In genomic region chr13:68372631-68373030, GRCm38 (mm10) we compare ENCODE assay signal across 7 mouse cellular contexts.
DNase-seq lines count a peak whose midpoint lies in the region; ATAC-seq and TF ChIP-seq lines count a peak whose summit lies in the region.
"Not testable (repeated sequence)": the region's sequence is repeated elsewhere in the genome, so short reads cannot be mapped to it uniquely, and the experiment has no call there.

No protein-coding gene starts in this region.

- ATAC-seq in kidney, postnatal 0 days (replicated peaks; ENCODE audit: low FRiP score, low read depth), result not testable (repeated sequence)

- H3K9ac ChIP-seq in kidney, postnatal 0 days (ENCODE audit: low read depth, low read length), result not testable (repeated sequence)

- not testable (repeated sequence) for H3K4me2 ChIP-seq in kidney, postnatal 0 days (ENCODE audit: low read length)

- H3K27ac ChIP-seq in kidney, postnatal 0 days; left cerebral cortex, adult 2 months: not testable (repeated sequence)

- H3K4me1 ChIP-seq in kidney, postnatal 0 days (replicated peaks; ENCODE audit: insufficient read depth, low read length), result not testable (repeated sequence)

- H3K36me3 ChIP-seq in kidney, postnatal 0 days (ENCODE audit: insufficient read depth, low read length), result not testable (repeated sequence)

- WGBS in kidney, postnatal 0 days, result 70% methylated on average over 4 of the region's 6 CpGs

- H3K4me3 ChIP-seq in kidney, postnatal 0 days (replicated peaks; ENCODE audit: low read depth, low read length); left cerebral cortex, adult 2 months: not testable (repeated sequence)

- not testable (repeated sequence) for H3K27me3 ChIP-seq in kidney, postnatal 0 days (ENCODE audit: insufficient read depth, low read length)

- DNase-seq in adrenal gland, postnatal 14 days, result peak; percentile 5
- DNase-seq in frontal cortex, postnatal 36 days (ENCODE audit: low spot score in 2 of 2), result peak; percentile 6 to 17
- DNase-seq in kidney, postnatal 0 days (ENCODE audit: low spot score), result not testable (repeated sequence)
- peak; percentile 17 for DNase-seq in layer of hippocampus, adult 9-10 months (ENCODE audit: low spot score)
- peak; percentile 9 to 48 for DNase-seq in left cerebral cortex, adult 2 months (ENCODE audit: extremely low spot score in 1 of 2, low spot score in 2 of 2)
- DNase-seq in right cerebral cortex, adult 18-20 months, result peak; percentile 3
- DNase-seq in right cerebral cortex, postnatal 4 days, result peak; percentile 6

- TF ChIP-seq CTCF in kidney, postnatal 0 days (IDR thresholded peaks at IDR 0.05; ENCODE audit: low read depth), result peak; percentile 32; the same call in 1 of the 2 replicates
- TF ChIP-seq CTCF in left cerebral cortex, adult 2 months (IDR thresholded peaks at IDR 0.05), result peak; percentile 14

- intact Hi-C loops in left cerebral cortex, adult 2 months (cut with DNase I), result loop anchor here (10.0 kb wide), 1 partner anchor 182 kb away; no protein-coding TSS in a partner anchor

- H3K9me3 ChIP-seq in kidney, postnatal 0 days (replicated peaks; ENCODE audit: low read length), result not testable (repeated sequence)
